Mouse (Mus musculus): ENCODE data around the gene Abr. TPM values are rescaled to one million over a fixed set of nuclear protein-coding genes. Genes with fewer than 3 reads are reported as not detected.

The Abr gene
- total and polyA plus RNA-seq, 3 experiments: 3.8 to 8.8 TPM; not detected in 1

GRCm38 (mm10) chr11:76456897-76457296 lies 165.2 kb downstream of the Abr start:
- Histone ChIP-seq H3K9ac (ENCODE audit: control insufficient read depth, low read depth, low read length, poor library complexity, severe bottlenecking) (no peak overlapping the region), H3K27ac (ENCODE audit: control insufficient read depth, low read depth, low read length) (no peak overlapping the region), H3K36me3 (ENCODE audit: control insufficient read depth in 1 of 2, insufficient read depth in 2 of 2, low read length in 2 of 2) (no peaks in the 10 kb centered on the region), H3K9me3 (replicated peaks; ENCODE audit: insufficient read depth, low read length) (no peaks in the 10 kb centered on the region), H3K79me2 (ENCODE audit: control insufficient read depth, insufficient read depth, low read length, poor library complexity) (no peaks in the 10 kb centered on the region), H3K4me3 (ENCODE audit: control insufficient read depth in 1 of 2, insufficient read depth in 1 of 2, low read depth in 2 of 2, low read length in 2 of 2) (no peak overlapping the region), H3K27me3 (ENCODE audit: control insufficient read depth in 1 of 2, insufficient read depth in 2 of 2, low read length in 2 of 2) (no peaks in the 10 kb centered on the region), H3K4me1 (ENCODE audit: control insufficient read depth in 1 of 2, insufficient read depth in 2 of 2, low read length in 2 of 2) (no peaks in the 10 kb centered on the region)
- TF ChIP-seq ZKSCAN1 (IDR thresholded peaks at IDR 0.05; ENCODE audit: low read depth, low read length): no peak
- no peak for TF ChIP-seq E2F4 (IDR thresholded peaks at IDR 0.05; ENCODE audit: borderline replicate concordance, low read depth, low read length)
- TF ChIP-seq POLR2AphosphoS5 (IDR thresholded peaks at IDR 0.05; ENCODE audit: borderline replicate concordance, low read depth, low read length): no peak
- TF ChIP-seq MAFK (IDR thresholded peaks at IDR 0.05; ENCODE audit: borderline replicate concordance, low read depth, low read length): no peak
- TF ChIP-seq NELFE (IDR thresholded peaks at IDR 0.05; ENCODE audit: low read depth, low read length): no peak
- TF ChIP-seq MEF2A (IDR thresholded peaks at IDR 0.05; ENCODE audit: extremely low read depth, insufficient replicate concordance, low read depth, low read length, poor library complexity, severe bottlenecking): no peak
- no peak for TF ChIP-seq TAL1 (IDR thresholded peaks at IDR 0.05; ENCODE audit: low read length)
- TF ChIP-seq EP300 (IDR thresholded peaks at IDR 0.05; ENCODE audit: low read depth in 1 of 2, low read length in 2 of 2): no peak
- TF ChIP-seq MAZ (IDR thresholded peaks at IDR 0.05; ENCODE audit: low read depth, low read length): no peak
- TF ChIP-seq GABPA (IDR thresholded peaks at IDR 0.05; ENCODE audit: low read depth, low read length): no peak
- TF ChIP-seq SMC3 (IDR thresholded peaks at IDR 0.05; ENCODE audit: low read depth, low read length): no peak
- TF ChIP-seq GATA1 (IDR thresholded peaks at IDR 0.05; ENCODE audit: low read depth, low read length): no peak
- TF ChIP-seq SIN3A (IDR thresholded peaks at IDR 0.05; ENCODE audit: low read length): no peak
- no peak for TF ChIP-seq MAX (IDR thresholded peaks at IDR 0.05; ENCODE audit: low read length)
- no peak for TF ChIP-seq ETS1 (IDR thresholded peaks at IDR 0.05; ENCODE audit: low read depth, low read length)
- TF ChIP-seq NRF1 (IDR thresholded peaks at IDR 0.05; ENCODE audit: insufficient read depth, low read depth, low read length, poor library complexity, severe bottlenecking): no peak
- DNase-seq (ENCODE audit: low read depth, low spot score): no peak

DNA sequence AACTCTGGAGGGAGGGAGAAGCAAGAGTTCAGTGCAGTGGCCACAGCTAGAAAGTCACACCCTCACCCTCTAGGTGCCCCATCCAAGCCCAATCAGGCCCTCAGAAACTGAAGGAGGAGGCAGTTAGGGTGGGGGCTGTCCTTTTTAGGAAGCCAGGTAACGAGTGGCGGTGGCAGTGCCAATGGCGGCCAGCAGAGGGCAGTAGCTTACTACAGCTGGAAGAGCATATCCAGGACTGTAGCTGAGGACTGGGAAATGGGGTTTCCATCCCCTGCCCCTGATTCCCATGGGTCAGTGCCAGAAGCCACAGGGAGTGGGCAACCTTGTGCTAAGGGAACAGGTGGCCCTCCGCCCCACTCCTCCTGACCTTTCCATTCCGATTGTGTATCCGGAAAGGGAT lies 165.9 kb downstream of the Abr start:
- Histone ChIP-seq H3K4me3 (ENCODE audit: control insufficient read depth in 1 of 2, insufficient read depth in 1 of 2, low read depth in 2 of 2, low read length in 2 of 2) (no peak overlapping the region), H3K9me3 (replicated peaks; ENCODE audit: insufficient read depth, low read length) (no peaks in the 10 kb centered on the region), H3K27me3 (ENCODE audit: control insufficient read depth in 1 of 2, insufficient read depth in 2 of 2, low read length in 2 of 2) (no peaks in the 10 kb centered on the region), H3K27ac (ENCODE audit: control insufficient read depth, low read depth, low read length) (no peak overlapping the region), H3K36me3 (ENCODE audit: control insufficient read depth in 1 of 2, insufficient read depth in 2 of 2, low read length in 2 of 2) (no peaks in the 10 kb centered on the region), H3K4me1 (ENCODE audit: control insufficient read depth in 1 of 2, insufficient read depth in 2 of 2, low read length in 2 of 2) (no peaks in the 10 kb centered on the region), H3K9ac (ENCODE audit: control insufficient read depth, low read depth, low read length, poor library complexity, severe bottlenecking) (no peak overlapping the region), H3K79me2 (ENCODE audit: control insufficient read depth, insufficient read depth, low read length, poor library complexity) (no peaks in the 10 kb centered on the region)
- TF ChIP-seq ZC3H11A (IDR thresholded peaks at IDR 0.05; ENCODE audit: low read depth, low read length): peak; percentile 71
- peak; percentile 79 for TF ChIP-seq RAD21 (IDR thresholded peaks at IDR 0.05; ENCODE audit: low read depth, low read length)
- TF ChIP-seq SIN3A (IDR thresholded peaks at IDR 0.05; ENCODE audit: low read length): no peak
- TF ChIP-seq POLR2A (IDR thresholded peaks at IDR 0.05; ENCODE audit: control insufficient read depth in 1 of 2, insufficient read depth in 1 of 2, low read depth in 1 of 2, low read length in 2 of 2, poor library complexity in 1 of 2): no peak
- no peak for TF ChIP-seq MEF2A (IDR thresholded peaks at IDR 0.05; ENCODE audit: extremely low read depth, insufficient replicate concordance, low read depth, low read length, poor library complexity, severe bottlenecking)
- TF ChIP-seq MAX (IDR thresholded peaks at IDR 0.05; ENCODE audit: low read length): no peak
- no peak for TF ChIP-seq NELFE (IDR thresholded peaks at IDR 0.05; ENCODE audit: low read depth, low read length)
- TF ChIP-seq ZKSCAN1 (IDR thresholded peaks at IDR 0.05; ENCODE audit: low read depth, low read length): no peak
- no peak for TF ChIP-seq TCF12 (IDR thresholded peaks at IDR 0.05; ENCODE audit: low read depth, low read length)
- TF ChIP-seq MAZ (IDR thresholded peaks at IDR 0.05; ENCODE audit: low read depth, low read length): 0 out of 2 replicates have a peak, but pooled peaks have one; percentile 61
- TF ChIP-seq MXI1 (IDR thresholded peaks at IDR 0.05; ENCODE audit: low read depth, low read length): no peak
- no peak for TF ChIP-seq ETS1 (IDR thresholded peaks at IDR 0.05; ENCODE audit: low read depth, low read length)
- TF ChIP-seq CHD1 (IDR thresholded peaks at IDR 0.05; ENCODE audit: low read depth, low read length): no peak
- no peak for TF ChIP-seq POLR2AphosphoS5 (IDR thresholded peaks at IDR 0.05; ENCODE audit: borderline replicate concordance, low read depth, low read length)
- TF ChIP-seq CTCF (IDR thresholded peaks at IDR 0.05 in 2 of 3, conservative IDR thresholded peaks at IDR 0.05 in 1 of 3; ENCODE audit: control insufficient read depth in 1 of 3, insufficient read depth in 1 of 3, low read depth in 2 of 3, low read length in 3 of 3, poor library complexity in 1 of 3, severe bottlenecking in 1 of 3): peak; percentile 94 to 99 (median 96)
- TF ChIP-seq GABPA (IDR thresholded peaks at IDR 0.05; ENCODE audit: low read depth, low read length): no peak
- no peak; the same call in 1 of the 2 replicates for TF ChIP-seq HCFC1 (IDR thresholded peaks at IDR 0.05; ENCODE audit: low read depth, low read length)
- peak; percentile 74 for TF ChIP-seq SMC3 (IDR thresholded peaks at IDR 0.05; ENCODE audit: low read depth, low read length)
- no peak for TF ChIP-seq JUND (IDR thresholded peaks at IDR 0.05; ENCODE audit: low read depth, low read length)
- TF ChIP-seq ZMIZ1 (IDR thresholded peaks at IDR 0.05; ENCODE audit: low read depth, low read length): no peak
- TF ChIP-seq USF2 (IDR thresholded peaks at IDR 0.05; ENCODE audit: borderline replicate concordance in 1 of 2, insufficient read depth in 1 of 2, low read depth in 1 of 2, low read length in 2 of 2): no peak
- TF ChIP-seq TAL1 (IDR thresholded peaks at IDR 0.05; ENCODE audit: low read length): no peak
- peak; percentile 87 for DNase-seq (ENCODE audit: low read depth, low spot score)

Measured in MEL (cell line).